Mouse (Mus musculus) E14TG2a.4 (cell line): Measurements from ENCODE around the gene Cmss1.

ENCODE experiments used
- CTCF ChIP-seq: conservative IDR thresholded peaks from 2 replicates; pipeline ENCODE4 v1.5.1; 2014; ENCODE audit warnings: low read length
- POU5F1 ChIP-seq: IDR thresholded peaks from 2 replicates; pipeline ENCODE4 v1.6.1; 2014; ENCODE audit warnings: low read length, borderline replicate concordance

GRCm38 (mm10) chr16:57504728-57505127, 101.9 kb downstream of the Cmss1 start:
- TF ChIP-seq CTCF: no peak
- no peak for TF ChIP-seq POU5F1
